In the genomic region with DNA sequence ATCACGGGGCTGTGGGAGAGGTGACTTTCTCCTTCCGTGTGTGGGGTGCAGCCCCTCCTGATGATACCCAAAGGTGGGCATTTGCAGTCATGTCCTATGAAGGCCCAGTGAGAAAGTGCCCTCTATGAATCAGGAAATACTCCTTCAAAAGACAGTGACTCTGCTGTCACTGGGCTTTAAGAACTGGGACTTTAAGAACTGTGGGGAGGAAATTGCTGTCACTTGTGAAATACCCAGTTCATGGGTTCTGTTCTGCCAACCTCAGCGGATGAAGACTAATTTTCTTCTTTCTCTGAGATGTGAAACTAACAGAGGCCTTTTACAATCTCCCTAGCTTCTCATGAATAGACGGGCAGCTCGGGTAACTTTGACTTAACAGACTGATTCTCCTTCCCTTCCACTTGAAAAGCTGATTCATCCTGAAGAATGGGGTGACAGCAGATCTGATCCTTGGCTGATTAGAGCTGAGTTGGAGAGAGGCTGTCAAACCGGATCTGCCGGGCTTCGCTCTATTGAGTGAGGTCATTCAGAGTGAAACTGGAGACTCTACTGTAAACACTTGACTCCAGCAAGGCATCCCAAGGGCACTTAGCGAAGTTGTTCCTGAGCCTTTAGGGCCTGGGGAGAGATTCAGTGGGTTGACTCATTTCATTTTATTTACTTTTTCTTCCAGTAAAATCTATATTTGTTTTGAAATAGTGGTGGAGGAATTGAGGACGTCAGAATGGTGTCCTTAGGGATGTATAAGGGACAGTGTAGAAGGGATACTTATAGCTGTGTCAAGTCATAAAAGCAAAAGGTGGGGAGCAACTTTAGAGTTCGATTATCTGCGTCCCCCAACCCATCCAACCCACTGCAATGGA, we compare ENCODE assay signal across 8 mouse cellular contexts.
A peak's percentile ranks its signal among the peaks of the same experiment; 100 is the strongest.
DNase-seq lines count a peak whose midpoint lies in the region; ATAC-seq and TF ChIP-seq lines count a peak whose summit lies in the region.

No protein-coding gene starts in this region.

- no peak overlapping the region for H3K4me3 ChIP-seq in liver, embryonic 14.5 days (ENCODE audit: insufficient read depth in 1 of 2, low read depth in 2 of 2, low read length in 2 of 2)

- no peaks in the 10 kb centered on the region for H3K9me3 ChIP-seq in liver, embryonic 14.5 days (ENCODE audit: control insufficient read depth, low read length)

- H3K4me2 ChIP-seq in liver, embryonic 14.5 days (ENCODE audit: low read depth) = peak overlapping the region; percentile 11; the same call in 1 of the 2 replicates

- peaks cover 3 to 27% of the 10 kb centered on the region in 2 experiments; a peak in 3 of 4 replicates for H3K4me1 ChIP-seq in liver, embryonic 14.5 days (replicated peaks; ENCODE audit: control insufficient read depth in 2 of 2, insufficient read depth in 2 of 2, low read length in 1 of 2)

- no peak for TF ChIP-seq EP300 in liver, embryonic 14.5 days (IDR thresholded peaks at IDR 0.05; ENCODE audit: low read depth)

- peak; percentile 77 for ATAC-seq in granulocyte monocyte progenitor cell, adult 5-6 weeks (replicated peaks; ENCODE audit: poor library complexity, severe bottlenecking)
- no peak for ATAC-seq in liver, embryonic 14.5 days (ENCODE audit: insufficient read depth)
- ATAC-seq in monocyte, adult 5-6 weeks (replicated peaks; ENCODE audit: insufficient number of reproducible peaks, low FRiP score, low TSS enrichment, poor library complexity, severe bottlenecking) = no peak

- H3K9ac ChIP-seq in liver, embryonic 14.5 days (replicated peaks) = no peak overlapping the region

- WGBS in liver, embryonic 14.5 days (ENCODE audit: insufficient replicate concordance) = 23% methylated on average over 12 of the region's 12 CpGs

- no peaks in the 10 kb centered on the region for H3K36me3 ChIP-seq in liver, embryonic 14.5 days (replicated peaks; ENCODE audit: control insufficient read depth, insufficient read depth, low read depth)

- no peaks in the 10 kb centered on the region for H3K27me3 ChIP-seq in liver, embryonic 14.5 days (ENCODE audit: control insufficient read depth, insufficient read depth, low read length)

- DNase-seq in ovary, postnatal 14 days (ENCODE audit: low spot score) = peak; percentile 15
- DNase-seq in ovary, postnatal 10 days (ENCODE audit: low spot score) = no peak
- no peak for DNase-seq in liver, embryonic 14.5 days (ENCODE audit: low read depth in 3 of 3, low spot score in 3 of 3)
- DNase-seq in right cerebral cortex, postnatal 4 days = no peak
- DNase-seq in layer of hippocampus, postnatal 36 days = no peak
- no peak for DNase-seq in spleen, postnatal 4 days (ENCODE audit: low spot score in 2 of 2)

- H3K27ac ChIP-seq in liver, embryonic 14.5 days = no peak overlapping the region

- TF ChIP-seq CTCF in liver, embryonic 14.5 days (IDR thresholded peaks at IDR 0.05; ENCODE audit: low read depth) = no peak
